Mouse (Mus musculus) fat pad, adult 2 months (tissue): ENCODE measurements at regions not wholly inside any gene's neighbourhood (a gene's known extent, or its start where the extent isn't known, plus 50 kb on each side); places are given as distances from the start of the nearest gene placed in this dataset.
A peak's percentile ranks its signal among the peaks of the same experiment; 100 is the strongest.

Experiments used
- DNase-seq: peaks from one replicate; pipeline ENCODE4 v3.0.0-alpha.2; 2011; ENCODE audit warnings: low read depth, low spot score; ENCODE audit errors: extremely low read depth

DNA sequence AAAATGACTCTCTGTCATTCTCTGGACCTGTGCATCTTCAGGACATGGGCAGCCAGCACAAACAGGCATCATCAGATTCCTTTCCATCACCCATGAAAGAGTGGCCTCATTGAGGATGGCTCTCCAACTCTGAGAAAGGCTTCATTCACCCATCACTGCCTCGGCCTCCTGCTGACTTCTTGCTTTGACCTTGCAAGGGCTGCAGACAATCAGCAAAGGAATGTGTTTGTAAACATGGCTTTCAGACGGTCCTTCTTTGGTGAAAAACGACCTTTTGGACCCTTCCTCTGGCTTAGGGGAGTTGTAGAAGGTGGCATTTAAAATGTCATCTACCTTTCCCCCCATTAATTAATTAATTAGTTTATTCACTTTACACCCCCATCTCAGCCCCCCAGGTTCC, 134.3 kb downstream of the Moxd1 start:
- no peak for DNase-seq

DNA sequence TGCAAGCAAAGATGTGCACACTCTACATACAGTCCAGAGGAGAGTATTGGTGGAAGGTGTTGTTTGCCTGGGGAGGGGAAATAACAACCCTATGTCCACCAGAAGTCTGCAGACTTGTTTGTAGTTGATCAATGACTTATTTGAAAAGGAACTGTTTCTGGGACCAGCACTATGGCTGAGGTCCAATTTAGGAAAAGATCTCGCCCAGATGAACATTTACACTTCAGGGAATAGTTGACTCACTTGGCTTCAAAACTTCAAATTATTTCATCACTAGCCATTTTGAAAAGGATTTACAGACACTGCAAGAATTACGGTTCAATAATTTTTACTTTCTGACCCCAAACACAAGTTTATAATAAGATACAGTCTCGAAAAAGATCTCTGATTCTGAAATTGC, 138.1 kb downstream of the Moxd1 start:
- DNase-seq, result no peak

DNA sequence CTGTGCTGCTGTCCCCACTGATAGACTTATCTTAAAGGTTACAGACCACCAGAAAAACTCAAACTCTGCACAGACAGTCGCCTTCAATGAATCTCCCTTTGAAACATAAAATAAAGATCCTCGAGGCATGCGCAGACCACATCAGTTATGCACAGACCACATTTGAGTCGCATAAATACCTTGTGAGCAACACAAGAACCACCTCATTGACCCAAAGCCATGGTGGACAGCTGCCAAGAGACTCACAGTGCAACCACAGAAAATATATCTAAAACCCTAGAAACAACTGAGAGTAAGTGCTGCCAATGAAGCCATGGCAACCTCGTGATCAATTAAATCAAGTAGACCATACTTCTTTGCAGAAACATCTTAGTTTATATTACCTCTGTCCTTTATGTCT, 142.1 kb downstream of the Moxd1 start:
- no peak for DNase-seq

DNA sequence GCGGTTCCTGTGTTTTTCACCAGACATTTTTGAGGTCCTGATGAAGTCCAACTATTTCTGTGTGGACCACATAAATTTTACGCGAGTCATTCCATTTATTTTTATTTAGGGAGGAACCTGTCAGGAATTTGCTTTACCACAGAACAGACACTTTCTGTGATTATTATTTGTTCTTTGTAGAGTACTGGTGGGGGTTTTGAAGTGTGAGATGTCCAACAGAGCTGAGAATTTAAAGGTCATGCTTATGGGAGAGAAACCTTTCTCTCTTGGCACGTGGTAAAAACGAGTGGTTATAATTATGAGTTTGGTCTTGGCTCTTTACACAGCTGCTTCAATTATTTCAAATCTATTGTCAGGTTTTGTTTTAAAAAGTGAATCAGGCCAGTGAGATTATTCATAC, 143.7 kb downstream of the Moxd1 start:
- no peak for DNase-seq

DNA sequence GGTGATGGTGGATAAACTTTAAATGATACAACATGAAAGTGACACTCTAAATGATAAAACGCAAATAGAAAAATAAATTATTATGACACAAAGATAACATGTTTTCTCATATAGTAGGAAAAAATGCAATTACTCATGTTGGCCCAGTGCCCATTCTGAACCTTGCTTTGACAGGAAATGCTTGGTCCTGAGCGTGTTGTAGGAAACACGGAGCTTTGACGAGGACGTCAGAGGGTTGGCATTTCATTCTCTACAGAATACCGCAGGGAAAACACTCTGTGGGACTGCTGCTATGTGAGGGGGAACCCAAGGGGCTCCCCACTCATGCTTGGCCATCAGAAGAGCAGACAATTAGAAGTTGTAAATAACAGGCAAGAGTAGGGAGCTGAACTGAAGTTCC, 150.6 kb downstream of the Moxd1 start:
- no peak for DNase-seq

DNA sequence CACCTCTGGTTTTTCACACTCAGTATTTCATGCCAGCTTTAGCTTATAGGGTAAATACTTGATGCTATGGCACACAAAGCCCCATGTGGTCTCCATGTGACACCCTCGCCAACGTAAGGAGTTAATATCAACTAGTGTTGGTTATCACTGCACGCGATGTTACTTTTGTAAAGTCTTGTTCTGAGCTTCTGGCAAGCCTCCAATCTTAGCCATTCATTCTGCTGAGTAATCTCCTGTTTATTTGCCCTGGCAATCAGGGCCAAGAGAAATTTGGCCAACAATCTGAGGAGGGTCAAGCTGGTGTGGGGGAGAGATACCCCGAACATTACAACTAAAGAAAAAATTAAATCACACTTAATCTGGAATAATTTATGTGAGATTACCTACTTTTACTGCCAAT, 156.0 kb downstream of the Moxd1 start:
- DNase-seq, result no peak

DNA sequence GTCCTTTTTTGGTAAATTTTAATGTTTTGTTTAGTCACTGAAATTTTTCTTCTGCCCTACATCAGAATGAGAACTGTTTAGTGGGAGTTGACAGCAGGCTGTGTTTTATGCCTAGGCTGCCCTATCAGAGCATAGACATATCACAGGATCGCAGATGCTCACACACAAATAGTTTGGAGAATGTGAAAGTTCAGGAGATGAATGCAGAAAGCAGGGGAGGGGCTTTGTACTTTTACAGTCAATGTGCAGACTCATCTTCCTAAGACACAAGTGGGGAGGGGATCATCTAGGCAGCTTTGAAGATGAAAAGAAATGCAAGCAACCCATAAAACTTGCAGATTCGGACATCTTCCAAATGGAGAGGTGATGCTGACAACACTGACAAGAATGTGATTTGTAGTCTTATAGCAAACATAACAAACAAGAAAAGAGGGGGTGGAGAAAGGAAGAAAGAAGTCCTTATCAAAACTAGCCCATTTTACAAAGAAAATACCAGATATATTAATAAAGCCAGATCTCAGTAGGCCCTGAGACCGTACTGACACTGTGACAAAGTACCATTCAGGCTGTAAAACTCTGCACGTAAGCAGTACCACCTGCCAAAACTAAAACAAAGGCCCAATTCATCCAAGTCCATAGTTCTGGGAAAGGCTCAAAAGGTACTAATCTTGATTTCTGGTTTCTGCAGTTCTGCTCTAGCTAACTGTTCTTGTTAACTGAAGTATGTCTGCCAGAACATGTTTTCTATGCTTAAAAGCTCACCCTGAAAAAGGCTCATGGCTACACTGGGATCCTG, 157.4 kb downstream of the Moxd1 start:
- peak; percentile 28 for DNase-seq

DNA sequence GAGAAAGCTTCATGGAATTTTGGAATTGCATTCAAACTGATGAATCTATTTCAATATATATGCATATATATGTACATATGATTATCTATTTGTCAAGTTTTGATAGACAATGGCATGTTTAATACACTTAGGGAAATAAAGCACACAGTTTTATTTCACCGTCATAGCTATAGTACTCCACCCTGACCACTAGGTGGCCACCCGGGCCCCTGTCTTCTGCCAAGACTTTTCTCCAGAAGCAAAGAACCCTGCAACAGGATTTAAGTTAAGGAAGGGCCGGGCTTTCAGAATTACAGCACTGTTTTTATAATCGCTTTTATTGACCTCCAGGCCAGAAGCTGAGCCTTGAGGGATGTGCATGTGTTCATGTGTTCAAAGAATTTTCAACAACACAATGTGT, 158.6 kb downstream of the Moxd1 start:
- DNase-seq, result no peak

DNA sequence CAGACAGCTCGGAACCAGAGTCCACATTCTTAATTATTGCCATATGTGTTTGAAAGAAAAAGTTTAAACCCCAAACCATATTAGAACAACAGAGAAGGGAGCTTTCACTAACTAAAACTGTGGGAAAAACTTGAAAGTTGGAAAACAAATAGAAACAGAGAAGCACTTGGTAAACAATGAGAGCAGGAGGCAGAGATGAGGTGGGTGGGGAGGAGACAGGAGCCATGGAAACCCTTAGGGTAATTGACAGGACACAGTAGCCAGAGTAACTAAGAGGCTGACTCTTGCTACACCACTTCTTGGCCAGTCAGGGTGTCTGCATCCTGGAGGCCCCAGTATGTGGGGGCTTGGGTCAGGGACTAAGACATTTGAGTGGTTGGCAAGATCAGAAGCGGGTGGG, 160.7 kb downstream of the Moxd1 start:
- DNase-seq, result no peak

DNA sequence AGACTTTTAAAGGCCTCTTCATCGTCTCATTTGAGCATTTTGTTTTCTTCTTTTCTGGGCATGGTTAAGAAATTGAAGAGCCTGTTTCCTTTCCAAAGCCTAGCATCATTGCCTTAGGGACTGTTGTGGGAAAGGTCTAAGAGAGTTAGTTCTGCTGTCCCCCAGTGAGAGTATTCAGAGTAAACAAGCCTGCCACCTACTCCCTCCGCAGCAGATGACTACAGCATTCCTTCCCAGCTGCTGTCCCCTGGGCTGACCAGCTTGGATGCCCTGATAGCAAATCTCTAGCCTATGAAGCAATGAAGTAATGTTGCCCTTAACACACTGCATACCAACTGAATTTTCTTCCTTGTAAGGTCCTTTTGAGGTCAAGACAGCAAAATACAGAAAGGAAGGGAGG, 164.9 kb downstream of the Moxd1 start:
- DNase-seq, result no peak

DNA sequence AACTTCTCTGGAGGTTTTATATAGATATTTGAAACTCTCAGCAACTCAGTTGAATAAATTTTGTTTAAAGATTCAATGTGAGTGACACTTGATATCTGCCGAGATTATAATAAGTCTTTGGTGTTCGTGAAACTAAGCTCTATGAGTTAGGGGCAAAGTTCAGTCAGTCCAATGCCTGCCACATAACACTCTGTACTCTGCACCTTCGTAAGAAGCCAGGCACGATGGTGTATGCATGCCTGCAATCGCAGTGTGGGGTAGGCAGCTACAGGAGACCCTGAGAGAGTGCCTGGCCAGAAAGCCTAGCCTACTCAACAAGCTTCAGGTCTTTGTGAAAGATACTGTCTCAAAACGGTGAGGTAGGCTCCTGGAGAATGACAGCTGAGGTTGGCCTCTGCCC, 167.7 kb downstream of the Moxd1 start:
- no peak for DNase-seq

DNA sequence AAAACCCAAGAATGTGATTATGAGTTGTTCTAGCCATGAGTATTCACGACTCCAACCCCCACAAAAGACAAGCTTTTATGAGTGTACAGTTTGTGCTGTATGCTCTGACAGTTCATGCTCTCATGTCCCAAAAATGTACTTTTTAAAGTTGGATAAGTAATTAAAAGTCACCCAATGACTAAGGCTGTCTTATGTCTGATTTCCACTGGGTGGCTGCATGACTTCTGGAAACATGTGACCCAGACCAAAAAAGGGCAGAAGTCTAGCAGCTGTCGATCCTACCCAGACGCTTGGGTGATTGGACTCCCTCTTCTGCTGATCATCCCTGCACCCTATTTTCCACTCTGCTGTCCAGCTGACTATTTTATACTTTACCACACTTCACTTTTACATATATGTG, 168.7 kb downstream of the Moxd1 start:
- no peak for DNase-seq

DNA sequence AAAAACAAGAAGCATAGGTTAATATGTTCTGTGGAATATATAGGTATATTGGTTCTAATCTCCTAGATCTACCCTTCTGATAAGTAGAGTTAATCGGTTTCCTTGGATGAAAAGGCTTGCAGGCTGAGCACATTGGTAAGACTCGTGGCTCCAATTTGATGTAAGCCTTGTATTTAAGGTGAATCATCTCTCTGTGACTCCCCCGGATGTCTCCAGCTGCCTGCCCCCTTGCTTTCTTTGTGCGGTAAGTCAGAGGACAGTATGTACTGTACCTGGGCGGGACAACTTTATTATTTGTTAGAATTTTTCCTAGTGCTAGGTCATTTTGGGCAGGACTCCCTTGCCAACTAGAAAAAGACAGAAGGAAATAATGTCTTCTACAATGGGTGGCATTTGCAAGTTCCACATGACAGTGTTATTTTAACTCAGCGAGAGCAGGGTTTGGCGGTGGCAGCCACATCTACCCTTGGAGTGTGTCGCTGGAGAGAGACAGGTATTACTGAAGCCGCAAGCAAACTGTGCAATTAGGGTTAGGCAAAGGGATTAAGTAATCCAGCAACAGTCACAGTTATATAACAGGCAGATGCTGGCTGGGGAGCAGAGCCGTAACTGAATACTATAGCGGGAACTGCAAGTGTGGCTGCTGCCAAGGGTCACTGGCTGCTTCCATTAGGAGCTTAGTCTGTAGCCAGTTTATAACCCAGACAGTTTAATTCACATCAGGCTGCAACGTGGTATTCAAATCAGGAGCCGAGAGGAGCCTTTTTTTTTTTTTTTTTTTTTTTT, 172.9 kb downstream of the Moxd1 start:
- peak; percentile 28 for DNase-seq

DNA sequence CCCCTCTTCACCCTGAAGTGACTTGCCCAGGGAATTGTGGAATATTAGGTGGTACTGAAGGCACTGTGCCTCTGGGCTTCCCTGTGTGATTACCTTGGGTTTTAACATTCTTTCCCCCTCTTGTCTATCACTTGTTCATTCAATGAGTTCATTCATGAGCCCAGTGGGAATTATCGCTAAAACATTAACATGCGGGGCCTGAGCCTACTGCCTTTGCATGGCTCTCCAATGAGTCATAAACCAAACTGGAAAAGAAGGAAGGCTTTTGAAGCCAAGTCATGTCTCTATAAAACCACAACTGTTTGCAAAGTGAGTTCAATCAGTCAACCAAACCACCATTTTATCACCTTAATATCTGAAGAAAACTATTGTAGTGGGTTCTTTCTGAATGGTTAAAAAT, 173.8 kb downstream of the Moxd1 start:
- DNase-seq, result no peak

DNA sequence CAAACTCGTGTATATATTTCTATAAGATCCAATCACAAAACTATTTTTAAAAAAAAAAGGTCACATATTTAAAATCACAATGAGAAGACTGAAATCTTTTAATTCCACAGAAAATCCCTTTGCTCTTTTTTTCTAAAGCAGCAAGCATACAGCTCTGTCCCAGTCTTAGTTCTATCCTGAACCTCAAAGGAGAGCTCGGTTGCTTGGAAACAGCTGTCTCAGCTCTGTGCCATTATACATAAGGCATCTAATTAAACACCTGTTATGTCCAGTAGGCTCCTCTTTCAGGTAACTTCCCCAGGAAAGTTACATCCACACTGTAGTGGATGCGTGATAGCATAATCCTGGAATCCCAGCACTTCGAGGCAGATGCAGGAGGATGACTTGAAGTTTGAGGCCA, 181.5 kb downstream of the Moxd1 start:
- no peak for DNase-seq

DNA sequence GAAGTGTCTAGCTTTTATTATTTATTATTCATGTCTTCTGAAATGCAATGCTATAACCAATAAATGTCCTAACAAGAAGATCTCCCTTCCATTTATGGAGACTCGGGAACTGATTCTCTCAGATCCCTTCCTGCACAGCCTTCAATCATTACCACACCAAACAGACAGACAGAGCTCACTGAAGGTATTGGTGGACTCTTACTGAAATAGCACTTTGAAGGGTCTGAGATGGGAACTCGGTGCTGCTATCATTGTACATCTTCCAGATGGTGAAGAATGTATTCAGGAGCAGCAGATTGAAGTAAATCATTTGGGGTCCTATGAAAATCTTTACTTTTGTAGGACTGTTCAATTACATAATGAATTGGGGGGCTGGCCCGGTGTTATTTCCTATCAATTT, 183.6 kb downstream of the Moxd1 start:
- DNase-seq, result no peak

DNA sequence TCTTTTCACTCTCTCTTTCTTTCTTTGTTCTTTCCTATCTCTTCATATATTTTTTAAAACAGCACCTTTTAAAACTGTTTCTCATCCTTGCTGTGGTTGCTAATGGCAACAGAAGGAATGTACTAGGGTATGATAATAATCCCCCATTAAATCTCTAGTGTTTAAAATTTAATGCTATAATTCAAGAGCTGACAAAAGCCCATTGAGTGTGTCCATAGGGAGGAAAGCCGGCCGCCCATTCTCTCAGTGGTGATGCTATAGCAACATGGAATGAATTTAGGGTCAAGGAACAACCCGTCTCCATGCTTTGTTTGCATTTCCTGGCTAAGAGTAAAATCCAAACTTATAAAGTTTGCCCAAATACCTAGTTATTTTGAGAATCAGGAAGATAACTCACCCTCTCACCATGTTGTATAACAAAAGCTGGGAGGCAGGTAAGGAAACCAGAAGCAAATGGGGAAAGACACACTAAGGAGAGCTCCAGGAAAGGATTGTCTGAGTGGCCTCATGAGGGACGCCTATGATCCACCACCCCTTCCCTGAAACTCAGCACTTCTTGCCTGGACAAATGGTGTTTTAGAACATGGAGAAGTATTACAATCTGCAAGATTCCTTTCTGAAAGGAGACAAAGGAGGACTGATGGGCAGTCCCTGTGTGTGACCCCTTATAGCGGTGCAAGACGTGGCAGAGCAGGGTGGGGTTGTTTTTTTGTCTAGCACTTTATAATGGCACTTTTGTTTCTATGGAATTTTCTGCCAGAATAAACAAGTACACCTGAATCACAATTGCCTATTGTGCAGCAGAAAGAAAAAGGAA, 184.3 kb downstream of the Moxd1 start:
- DNase-seq, result no peak

DNA sequence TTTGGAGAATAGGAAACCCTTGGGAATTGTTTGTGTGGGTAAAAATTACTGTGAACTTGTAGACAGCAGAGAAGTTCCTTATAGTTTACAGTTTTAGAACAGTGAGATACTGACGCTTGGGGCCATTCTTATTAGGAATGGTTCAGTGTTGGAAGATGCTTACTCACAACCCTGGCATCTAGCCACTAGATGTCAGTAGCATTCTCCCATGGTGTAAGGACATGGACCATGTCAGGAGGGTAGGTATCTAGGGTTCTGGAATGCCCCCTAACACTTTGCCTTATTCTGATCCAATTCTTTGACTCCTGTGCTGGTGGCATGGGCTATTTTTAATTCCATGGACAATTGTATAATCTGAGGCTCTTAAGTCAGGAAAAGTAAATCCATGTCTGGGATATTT, 185.3 kb upstream of the Ccn2 start:
- DNase-seq, result no peak

DNA sequence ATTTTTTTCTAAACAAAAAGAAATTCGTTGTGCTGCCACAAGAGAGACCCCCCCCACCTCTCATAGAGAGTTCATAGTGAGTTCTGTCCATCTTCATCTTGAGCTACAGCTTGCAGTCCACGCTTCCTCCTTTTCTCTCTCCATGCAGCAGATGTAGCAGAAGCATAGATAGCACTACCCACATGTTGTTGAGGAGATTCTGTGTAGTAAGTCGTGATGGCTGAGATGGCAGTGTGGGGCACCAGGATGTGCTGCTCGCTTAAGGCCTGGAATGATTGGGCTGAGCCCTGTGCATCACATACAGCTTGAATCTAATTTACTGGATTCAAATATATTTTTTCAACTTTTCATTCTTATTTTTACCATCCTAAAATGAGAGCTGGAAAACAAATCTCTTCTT, 184.4 kb upstream of the Ccn2 start:
- no peak for DNase-seq

DNA sequence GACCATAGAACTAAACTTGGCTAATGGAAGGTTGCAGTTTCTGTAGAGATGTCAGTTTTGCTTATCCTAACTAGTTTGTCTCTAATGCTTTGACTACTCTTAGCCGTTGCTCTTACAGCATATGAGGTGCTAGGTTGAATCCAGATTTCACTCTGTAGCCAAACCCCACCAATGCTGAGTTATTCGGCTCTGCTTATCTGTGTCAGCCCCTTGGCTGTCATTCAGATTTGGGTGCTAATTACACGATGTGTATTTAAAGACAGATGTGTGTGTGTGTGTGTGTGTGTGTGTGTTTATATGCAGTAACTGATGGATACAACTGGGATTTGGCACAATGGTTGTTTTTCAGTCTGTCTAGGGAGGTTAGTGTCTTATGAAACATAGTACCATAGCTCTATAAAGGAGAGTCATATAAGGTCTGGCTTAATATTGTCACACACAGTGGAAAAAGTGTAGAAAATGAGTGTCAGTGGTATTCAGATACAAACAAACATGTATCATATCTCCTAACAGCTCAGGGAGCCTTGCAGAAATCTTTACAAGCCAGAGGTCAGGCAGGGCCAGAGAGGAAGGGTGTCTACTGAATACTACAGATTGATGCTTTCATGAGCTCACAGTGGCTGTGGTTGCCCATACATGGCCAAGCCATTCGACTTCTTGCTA, 172.6 kb upstream of the Ccn2 start:
- no peak for DNase-seq

DNA sequence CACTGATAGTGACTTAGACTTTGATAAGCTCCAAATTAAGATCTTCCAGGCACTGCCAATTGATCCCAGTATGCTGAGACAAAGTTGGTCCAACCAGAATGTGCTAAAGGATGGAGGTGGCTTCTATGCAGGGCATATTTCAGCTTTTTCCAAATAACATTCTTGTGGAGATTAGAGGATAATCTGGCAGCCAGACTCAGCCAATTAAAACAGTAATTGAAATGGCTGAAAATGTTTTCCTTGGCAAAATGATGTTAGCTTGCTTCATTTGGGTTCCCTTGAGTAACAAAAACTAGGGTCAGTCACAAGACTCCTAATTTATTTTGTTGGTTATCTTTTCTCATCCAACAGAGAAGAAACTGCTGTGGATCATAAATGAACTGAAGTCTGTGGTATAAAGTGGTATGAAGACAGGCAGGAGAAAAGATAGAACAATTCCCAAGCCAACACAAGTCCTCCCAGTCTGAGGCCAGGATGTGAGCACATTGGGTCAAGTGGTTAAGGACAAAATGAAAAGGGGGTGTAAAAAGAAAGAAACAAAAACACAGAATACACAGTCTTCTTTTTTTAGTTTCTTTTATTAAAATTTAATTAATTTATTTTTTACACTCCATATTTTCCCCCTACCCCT, 161.4 kb upstream of the Ccn2 start:
- DNase-seq, result peak; percentile 46
